Mouse (Mus musculus): ENCODE measurements around the gene Tmem150c. TPM values are rescaled to one million over a fixed set of nuclear protein-coding genes. Genes with fewer than 3 reads are reported as not detected.

Tmem150c gene
- polyA plus RNA-seq, 1 experiment from 2014 or later, result 1.4 TPM

DNA sequence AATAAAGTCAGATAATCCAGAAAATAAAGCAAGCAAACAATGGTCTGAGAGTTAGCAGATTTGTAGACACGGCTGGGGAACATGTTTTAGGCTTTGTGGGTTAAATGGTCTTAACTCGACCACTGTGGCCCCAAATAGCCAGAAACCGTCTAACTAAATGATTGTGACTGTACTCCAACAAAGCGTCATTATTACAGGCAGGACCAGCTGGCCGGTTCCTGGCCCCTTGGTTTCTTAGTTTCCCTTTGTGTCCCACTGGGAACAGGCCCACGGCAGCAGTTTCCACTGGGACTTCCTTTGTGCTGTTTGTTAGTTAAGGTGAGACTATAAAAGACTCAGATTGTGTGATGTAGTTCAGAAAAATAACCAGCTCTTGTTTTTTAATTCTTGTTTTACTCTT is 100.9 kb downstream of the Tmem150c start:
- DNase-seq, result no peak
- Histone ChIP-seq H3K4me3 (ENCODE audit: low read depth, low read length) (no peak overlapping the region), H3K9me3 (ENCODE audit: low read length) (no peaks in the 10 kb centered on the region), H3K4me2 (ENCODE audit: low read depth, low read length) (no peak overlapping the region), H3K36me3 (replicated peaks; ENCODE audit: insufficient read depth, low read length) (peaks cover 21% of the 10 kb centered on the region), H3K4me1 (ENCODE audit: insufficient read depth) (peaks cover 15% of the 10 kb centered on the region), H3K27me3 (ENCODE audit: insufficient read depth, low read length) (no peaks in the 10 kb centered on the region), H3K9ac (replicated peaks) (no peak overlapping the region), H3K27ac (ENCODE audit: low read depth) (no peak overlapping the region)
- no peak for ATAC-seq
- TF ChIP-seq EP300 (IDR thresholded peaks at IDR 0.05; ENCODE audit: low read depth), result no peak
- no peak for TF ChIP-seq CTCF (IDR thresholded peaks at IDR 0.05; ENCODE audit: low read depth)
- WGBS (ENCODE audit: insufficient replicate concordance), result 85% methylated on average over 6 of the region's 6 CpGs

DNA sequence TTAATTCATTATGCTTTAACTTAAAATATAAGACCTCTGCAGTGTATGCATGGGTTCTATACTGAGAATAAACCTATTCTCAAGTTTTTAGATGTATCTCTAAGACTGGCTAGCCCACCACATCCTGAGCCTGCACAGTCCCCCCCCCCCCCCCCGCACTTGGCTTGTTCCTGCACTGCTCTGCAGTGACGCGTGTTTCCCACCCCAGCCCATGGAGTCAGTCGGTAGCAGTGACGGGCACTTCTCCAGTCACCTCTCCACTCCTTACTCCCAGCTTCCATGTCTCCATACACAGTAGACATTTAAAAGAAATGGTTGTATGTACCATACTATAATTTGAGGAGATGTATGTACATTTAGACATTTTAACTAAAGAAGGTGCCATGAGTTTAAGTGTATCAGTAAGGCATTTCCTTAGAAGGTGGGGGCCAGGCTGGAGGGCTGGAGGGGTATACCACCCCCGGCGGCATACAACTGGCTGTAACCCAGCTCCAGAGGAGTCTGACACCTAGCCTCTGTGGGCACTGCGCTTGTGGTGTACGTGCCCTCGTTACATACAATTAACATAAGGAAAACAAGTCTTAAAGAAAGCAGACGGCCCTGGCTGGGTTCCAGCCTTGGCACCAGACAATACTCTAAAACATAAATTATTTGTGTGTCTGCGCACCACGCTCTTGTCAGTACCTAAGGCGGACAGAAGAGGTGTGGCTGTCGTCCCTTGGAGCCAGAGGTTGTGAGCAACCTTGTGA is 102.0 kb downstream of the Tmem150c start:
- no peaks in the 10 kb centered on the region for H3K9me3 ChIP-seq (ENCODE audit: low read length)
- no peak overlapping the region for H3K4me3 ChIP-seq (ENCODE audit: low read depth, low read length)
- H3K27me3 ChIP-seq (ENCODE audit: insufficient read depth, low read length), result no peaks in the 10 kb centered on the region
- WGBS (ENCODE audit: insufficient replicate concordance), result 85% methylated on average over 14 of the region's 15 CpGs
- H3K27ac ChIP-seq (ENCODE audit: low read depth), result no peak overlapping the region
- no peak overlapping the region for H3K4me2 ChIP-seq (ENCODE audit: low read depth, low read length)
- no peak overlapping the region for H3K9ac ChIP-seq (replicated peaks)
- H3K36me3 ChIP-seq (replicated peaks; ENCODE audit: insufficient read depth, low read length), result peaks cover 21% of the 10 kb centered on the region
- ATAC-seq (no peak), DNase-seq (no peak)
- TF ChIP-seq EP300 (IDR thresholded peaks at IDR 0.05; ENCODE audit: low read depth), result no peak
- TF ChIP-seq CTCF (IDR thresholded peaks at IDR 0.05; ENCODE audit: low read depth), result no peak
- H3K4me1 ChIP-seq (ENCODE audit: insufficient read depth), result peaks cover 15% of the 10 kb centered on the region

DNA sequence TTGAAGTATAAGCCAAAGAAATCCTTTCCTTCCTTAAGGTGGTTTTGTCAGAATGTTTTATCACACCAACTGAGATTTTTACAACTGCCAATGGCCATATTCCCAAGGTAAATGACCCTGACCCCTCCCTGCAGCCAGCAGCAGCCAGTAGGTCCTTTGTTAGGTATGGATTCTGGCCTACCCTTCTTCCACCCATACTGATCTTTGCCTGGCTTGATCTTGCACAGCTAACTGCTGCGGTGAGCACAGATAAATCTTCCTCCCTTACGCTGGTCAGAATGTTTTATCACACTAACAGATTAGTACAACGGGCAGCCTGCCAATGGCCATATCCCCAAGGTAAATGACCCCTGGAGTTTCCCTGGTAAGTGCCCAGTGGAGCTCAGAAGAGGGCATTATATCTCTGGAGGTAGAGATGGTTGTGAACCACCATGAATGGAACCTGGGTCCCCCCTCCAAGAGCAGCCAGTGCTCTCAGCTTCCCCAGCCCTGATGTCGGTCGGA is 103.7 kb downstream of the Tmem150c start:
- TF ChIP-seq EP300 (IDR thresholded peaks at IDR 0.05; ENCODE audit: low read depth) (no peak), CTCF (IDR thresholded peaks at IDR 0.05; ENCODE audit: low read depth) (no peak)
- peak; percentile 46 for DNase-seq
- Histone ChIP-seq H3K4me2 (ENCODE audit: low read depth, low read length) (no peak overlapping the region), H3K36me3 (replicated peaks; ENCODE audit: insufficient read depth, low read length) (peaks cover 9% of the 10 kb centered on the region), H3K9me3 (ENCODE audit: low read length) (no peaks in the 10 kb centered on the region), H3K4me3 (ENCODE audit: low read depth, low read length) (no peak overlapping the region), H3K4me1 (ENCODE audit: insufficient read depth) (peaks cover 15% of the 10 kb centered on the region), H3K9ac (replicated peaks) (no peak overlapping the region), H3K27me3 (ENCODE audit: insufficient read depth, low read length) (no peaks in the 10 kb centered on the region), H3K27ac (ENCODE audit: low read depth) (no peak overlapping the region)
- 56% methylated on average over 5 of the region's 5 CpGs for WGBS (ENCODE audit: insufficient replicate concordance)
- ATAC-seq, result no peak

DNA sequence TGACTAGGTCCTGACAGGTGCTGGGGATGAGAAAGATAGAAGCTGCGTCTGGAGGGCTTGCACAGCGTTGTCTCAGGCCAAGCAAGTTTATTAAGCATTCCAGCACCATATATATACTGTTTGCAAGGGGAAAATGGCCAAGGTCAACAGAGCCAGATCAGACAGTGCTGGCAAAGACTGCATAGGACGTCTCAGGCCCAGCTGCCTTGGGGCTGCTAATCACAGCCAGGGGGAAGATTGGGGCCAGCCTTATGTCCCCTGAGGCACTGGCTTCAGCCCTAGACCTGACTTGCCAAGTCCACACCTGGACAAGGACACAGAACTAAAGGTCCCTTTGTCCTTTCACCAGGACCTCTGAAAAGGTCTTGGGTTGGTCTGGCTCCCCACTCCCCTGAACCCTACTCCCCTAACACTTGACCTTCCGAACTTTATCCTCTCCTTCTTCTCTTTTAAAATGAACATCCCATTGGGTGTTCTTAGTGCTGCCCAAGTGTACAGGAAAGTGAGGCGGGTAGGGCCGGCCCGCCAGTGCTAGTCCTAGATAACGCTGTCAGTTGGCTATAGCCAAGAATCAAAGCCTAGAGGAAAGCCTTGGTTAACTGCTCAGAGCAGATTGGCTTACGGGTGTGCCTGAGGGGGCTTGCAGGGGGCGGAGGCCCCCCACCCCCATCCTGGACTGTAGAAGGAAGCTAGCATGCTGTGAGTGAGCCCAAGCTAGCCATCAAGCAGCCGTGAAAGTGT is 104.6 kb downstream of the Tmem150c start:
- 57% methylated on average over 11 of the region's 11 CpGs for WGBS (ENCODE audit: insufficient replicate concordance)
- Histone ChIP-seq H3K9ac (replicated peaks) (no peak overlapping the region), H3K36me3 (replicated peaks; ENCODE audit: insufficient read depth, low read length) (peaks cover 6% of the 10 kb centered on the region; the same call in 1 of the 2 replicates), H3K4me3 (ENCODE audit: low read depth, low read length) (no peak overlapping the region), H3K27ac (ENCODE audit: low read depth) (no peak overlapping the region), H3K27me3 (ENCODE audit: insufficient read depth, low read length) (no peaks in the 10 kb centered on the region), H3K4me1 (ENCODE audit: insufficient read depth) (peaks cover 15% of the 10 kb centered on the region), H3K9me3 (ENCODE audit: low read length) (no peaks in the 10 kb centered on the region), H3K4me2 (ENCODE audit: low read depth, low read length) (no peak overlapping the region)
- DNase-seq (no peak), ATAC-seq (peak; percentile 78)
- TF ChIP-seq EP300 (IDR thresholded peaks at IDR 0.05; ENCODE audit: low read depth) (peak; percentile 45; the same call in 1 of the 2 replicates), CTCF (IDR thresholded peaks at IDR 0.05; ENCODE audit: low read depth) (no peak)

DNA sequence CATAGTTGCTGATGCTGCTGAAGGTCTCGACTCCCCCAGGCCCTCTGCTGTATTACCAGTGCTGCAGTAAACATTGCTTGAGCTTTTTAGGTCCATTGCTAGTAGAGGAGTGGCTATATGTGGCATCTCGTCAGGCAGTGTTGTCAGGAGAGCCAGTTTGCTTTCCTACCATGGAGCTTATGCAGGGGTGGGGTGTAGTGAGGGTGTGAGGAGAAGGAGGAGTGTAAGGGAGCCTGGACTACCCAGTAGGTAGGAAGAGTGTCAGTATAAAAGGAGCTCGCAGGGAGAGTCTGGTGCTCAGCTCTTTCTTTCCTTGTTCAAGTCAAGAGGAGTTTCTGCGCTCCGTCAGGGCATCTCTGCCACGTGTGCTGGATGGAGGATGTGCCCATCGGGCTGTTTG is 106.9 kb downstream of the Tmem150c start:
- 85% methylated on average over 7 of the region's 7 CpGs for WGBS (ENCODE audit: insufficient replicate concordance)
- TF ChIP-seq EP300 (IDR thresholded peaks at IDR 0.05; ENCODE audit: low read depth) (no peak), CTCF (IDR thresholded peaks at IDR 0.05; ENCODE audit: low read depth) (no peak)
- Histone ChIP-seq H3K4me2 (ENCODE audit: low read depth, low read length) (no peak overlapping the region), H3K9me3 (ENCODE audit: low read length) (no peaks in the 10 kb centered on the region), H3K4me3 (ENCODE audit: low read depth, low read length) (no peak overlapping the region), H3K4me1 (ENCODE audit: insufficient read depth) (peaks cover 19% of the 10 kb centered on the region), H3K9ac (replicated peaks) (no peak overlapping the region), H3K27ac (ENCODE audit: low read depth) (no peak overlapping the region), H3K27me3 (ENCODE audit: insufficient read depth, low read length) (no peaks in the 10 kb centered on the region), H3K36me3 (replicated peaks; ENCODE audit: insufficient read depth, low read length) (peaks cover 3% of the 10 kb centered on the region; the same call in 1 of the 2 replicates)
- no peak for ATAC-seq
- DNase-seq, result no peak

DNA sequence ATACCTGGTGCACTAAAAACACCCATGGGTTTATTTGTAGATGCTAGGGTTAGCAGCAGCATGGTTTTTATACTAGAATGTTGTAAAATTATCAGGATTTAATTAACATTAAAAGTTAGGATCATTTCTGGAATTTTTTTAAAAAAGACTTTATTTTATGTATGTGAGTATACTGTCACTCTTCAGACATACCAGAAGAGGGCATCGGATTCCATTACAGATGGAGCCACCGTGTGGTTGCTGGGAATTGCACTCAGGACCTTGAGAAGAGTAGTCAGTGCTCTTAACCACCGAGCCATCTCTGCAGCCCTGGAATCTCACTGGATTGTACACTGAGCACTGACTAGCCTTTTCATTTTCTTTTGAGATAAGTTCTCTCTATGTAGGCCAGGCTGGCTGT is 109.7 kb downstream of the Tmem150c start:
- no peak overlapping the region for H3K4me2 ChIP-seq (ENCODE audit: low read depth, low read length)
- no peaks in the 10 kb centered on the region for H3K27me3 ChIP-seq (ENCODE audit: insufficient read depth, low read length)
- H3K27ac ChIP-seq (ENCODE audit: low read depth), result no peak overlapping the region
- H3K4me1 ChIP-seq (ENCODE audit: insufficient read depth), result peaks cover 14% of the 10 kb centered on the region
- H3K9me3 ChIP-seq (ENCODE audit: low read length), result no peaks in the 10 kb centered on the region
- no peak overlapping the region for H3K9ac ChIP-seq (replicated peaks)
- DNase-seq (no peak), ATAC-seq (no peak)
- no peak overlapping the region for H3K4me3 ChIP-seq (ENCODE audit: low read depth, low read length)
- WGBS (ENCODE audit: insufficient replicate concordance), result 76% methylated on average over 3 of the region's 3 CpGs
- H3K36me3 ChIP-seq (replicated peaks; ENCODE audit: insufficient read depth, low read length), result peaks cover 3% of the 10 kb centered on the region; the same call in 1 of the 2 replicates
- no peak for TF ChIP-seq EP300 (IDR thresholded peaks at IDR 0.05; ENCODE audit: low read depth)
- no peak for TF ChIP-seq CTCF (IDR thresholded peaks at IDR 0.05; ENCODE audit: low read depth)

All from liver, postnatal 0 days (tissue).